Mouse (Mus musculus): ENCODE measurements at regions not wholly inside any gene's neighbourhood (a gene's known extent, or its start where the extent isn't known, plus 50 kb on each side); places are given as distances from the start of the nearest gene placed in this dataset.

DNA sequence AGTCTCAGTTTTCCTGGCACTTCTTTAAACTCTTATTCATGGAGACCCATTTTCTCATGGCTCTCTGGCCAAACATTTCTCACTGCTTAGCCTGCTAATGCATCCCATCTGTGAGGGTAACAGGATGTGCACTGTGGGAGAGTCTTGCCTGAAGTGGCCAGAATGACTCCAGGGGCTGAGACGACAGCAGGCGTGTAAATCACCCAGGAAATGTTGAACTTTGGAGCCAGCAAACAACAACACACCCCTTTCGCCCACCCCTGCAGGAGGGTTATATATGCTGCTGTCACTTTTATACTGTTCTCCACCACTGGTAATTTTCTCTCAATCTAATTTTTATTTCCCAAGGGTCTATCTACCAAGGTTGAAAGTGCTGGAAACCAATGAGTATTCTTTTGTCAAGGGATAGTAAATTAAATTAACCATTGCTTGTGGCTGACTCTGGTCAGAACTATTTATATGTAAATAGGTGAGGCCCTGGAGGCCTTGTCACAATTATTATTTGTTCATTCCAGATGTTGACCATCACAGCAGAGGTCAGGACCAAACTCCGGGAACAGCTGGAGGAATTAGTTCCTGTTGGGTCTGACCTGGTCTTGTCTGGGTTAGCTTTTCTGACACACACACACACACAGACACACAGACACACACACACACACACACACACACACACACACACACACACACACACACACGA is 378.2 kb downstream of the Nucb2 start:
- DNase-seq = no peak

DNA sequence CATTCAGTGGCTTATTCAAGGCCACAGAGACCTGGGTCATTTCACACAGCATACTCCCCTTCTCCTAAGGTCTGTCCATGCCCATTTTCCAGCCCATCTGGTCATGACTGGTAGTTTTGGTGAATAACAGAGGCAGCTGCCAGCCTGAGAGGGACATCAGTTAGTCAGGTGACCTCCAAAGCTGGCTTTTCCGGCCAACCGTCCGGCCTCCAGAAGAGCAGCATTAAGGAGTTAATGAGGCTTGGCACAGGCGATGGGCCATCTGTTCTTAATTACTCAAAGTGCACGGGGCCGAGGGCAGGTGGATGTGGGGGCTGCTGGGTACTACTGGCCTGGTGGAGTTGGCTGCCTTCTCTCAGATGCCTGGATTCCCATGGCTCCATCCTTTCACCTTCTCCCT is 389.7 kb downstream of the Nucb2 start:
- no peak for DNase-seq

DNA sequence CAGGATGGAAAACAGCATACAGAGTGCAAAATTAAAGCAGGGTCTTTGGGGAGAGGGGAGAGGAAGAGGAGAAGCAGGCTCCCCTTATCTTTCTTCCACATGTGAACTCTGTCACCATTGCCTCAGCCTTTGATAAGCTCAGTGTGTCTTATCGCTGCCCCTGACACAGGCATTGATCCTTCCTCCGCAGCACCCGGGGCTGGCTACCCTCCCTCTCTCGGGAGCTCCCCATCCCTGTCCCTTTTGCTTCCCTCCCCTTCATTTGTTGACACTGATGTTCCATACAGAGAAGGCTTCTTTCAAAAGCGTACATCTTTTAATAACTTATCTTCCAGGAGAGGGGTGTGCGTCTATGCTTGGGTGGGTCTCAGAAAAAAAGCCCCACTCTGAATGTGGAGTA is 411.6 kb downstream of the Nucb2 start:
- DNase-seq = no peak

DNA sequence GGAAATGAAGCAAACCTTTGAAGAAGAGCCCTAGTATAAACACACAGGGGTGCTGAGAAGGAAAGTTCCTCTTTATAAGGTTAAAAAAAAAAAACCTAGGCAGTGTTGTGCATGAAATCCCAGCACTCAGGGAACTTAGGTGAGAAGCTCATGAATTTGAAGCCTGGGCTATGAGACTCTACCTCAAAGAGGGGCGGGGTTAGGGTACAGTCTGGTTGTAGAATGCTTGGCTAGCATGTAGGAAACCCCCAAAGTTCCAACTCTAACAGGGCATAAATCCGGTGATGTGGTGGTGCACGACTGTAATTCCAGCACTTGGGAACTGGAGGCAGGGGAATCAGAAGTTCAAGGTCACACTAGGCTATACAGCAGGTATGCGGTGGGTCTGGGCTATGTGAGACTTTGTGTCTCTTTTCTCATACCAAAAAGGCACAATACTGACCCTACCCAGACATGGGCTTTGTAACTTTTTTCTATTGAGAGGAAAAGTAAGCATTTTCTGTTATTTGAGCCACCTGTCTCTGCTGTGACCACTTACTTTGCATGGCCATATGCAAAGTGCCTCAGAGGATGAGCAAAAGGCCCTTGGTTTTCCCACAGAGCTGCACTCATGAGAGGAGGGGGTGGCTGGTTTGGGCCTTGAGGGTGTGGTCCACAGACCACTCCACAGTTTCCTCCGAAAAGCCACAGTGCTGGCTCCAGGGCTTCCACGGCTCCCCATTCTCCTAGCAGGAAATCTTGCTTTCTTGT is 413.9 kb downstream of the Nucb2 start:
- DNase-seq = no peak

DNA sequence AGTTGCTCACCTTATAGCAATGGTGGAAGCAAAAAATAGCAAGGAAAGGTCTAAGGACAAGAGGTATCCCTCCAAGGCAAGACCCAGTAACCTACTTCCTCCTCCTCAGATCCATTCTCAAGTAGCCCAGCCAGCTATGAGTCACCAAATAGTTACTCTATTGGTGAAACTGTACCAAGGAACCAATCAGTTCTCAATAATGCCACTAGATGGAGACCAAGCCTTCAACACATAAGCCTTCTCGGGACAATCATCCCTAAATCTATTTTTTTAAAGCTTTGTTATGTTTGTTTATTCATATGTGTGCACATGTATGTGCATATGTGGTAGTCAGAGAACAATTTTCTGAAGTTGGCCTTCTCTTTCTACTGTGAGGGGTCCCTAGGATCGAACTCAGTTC is 434.3 kb upstream of the Xylt1 start:
- no peak for DNase-seq

DNA sequence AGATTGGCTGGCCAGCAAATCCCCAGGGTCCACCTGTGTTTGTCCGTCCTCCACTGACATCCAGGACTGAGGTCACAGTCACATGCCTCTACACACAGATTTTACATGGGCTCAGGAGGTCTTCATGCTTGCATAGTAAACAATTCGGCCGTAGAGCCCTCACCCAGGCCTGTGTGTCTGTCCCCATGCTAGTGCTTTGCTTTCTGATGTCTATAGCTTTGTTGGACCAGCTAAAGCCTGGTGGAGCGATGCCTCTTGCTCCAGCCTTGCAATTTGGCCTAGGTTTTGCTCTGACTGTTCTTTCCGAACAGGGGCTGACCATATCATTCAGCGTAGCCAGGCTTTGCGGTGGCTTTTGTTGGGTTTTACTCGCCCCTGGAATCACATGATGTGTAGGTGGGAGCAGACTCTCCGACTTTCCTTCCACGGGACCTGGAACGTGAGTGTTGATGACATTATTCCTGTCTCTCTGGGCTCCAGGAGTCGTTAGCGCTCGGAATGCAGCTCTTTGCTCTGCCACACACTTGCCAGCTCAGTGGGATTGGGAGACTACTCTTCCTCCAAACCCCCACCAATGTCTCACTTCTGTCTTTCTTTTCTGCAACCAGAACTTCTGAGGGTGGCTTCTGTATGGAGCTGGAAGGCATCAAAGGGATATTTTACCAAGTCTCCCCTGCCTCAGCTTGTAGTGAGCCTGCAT is 421.4 kb upstream of the Xylt1 start:
- no peak for DNase-seq

DNA sequence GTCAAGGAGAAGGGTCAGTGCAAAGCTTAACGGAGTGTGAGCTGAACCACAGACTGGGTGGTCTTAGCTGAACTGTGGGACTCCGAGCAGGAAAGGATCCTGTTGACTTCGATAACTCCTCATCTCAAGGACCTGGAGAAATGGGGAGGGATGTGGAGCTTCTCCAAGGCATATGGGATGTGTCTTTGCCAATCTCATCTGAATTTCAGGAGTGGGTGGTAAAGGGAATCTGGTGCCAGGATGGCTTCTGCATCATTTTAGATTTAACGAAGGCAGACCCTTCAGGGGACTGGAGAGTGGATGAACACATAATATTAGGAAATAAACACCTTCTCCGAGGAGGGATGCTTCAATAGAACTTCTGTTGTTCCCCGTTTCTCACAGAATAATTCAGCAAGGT is 416.9 kb upstream of the Xylt1 start:
- no peak for DNase-seq

DNA sequence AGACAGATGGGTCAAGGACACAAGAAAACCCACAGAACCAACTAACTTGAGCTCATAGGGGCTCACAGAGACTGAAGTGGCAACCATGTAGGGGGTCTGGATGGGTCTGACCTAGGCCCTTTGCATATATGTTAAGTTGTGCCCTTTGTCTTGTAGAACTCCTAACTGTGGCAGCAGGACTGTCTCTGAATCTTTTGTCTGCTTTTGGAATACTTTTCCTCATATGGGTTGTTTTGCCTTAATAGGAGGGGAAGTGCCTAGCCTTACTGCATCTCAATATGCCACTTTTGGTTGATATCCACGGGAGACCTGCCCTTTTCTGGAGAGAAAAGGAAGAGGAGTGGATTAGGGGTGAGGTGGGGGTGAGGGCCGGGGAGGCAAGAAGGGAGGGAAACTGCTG is 389.4 kb upstream of the Xylt1 start:
- no peak for DNase-seq

DNA sequence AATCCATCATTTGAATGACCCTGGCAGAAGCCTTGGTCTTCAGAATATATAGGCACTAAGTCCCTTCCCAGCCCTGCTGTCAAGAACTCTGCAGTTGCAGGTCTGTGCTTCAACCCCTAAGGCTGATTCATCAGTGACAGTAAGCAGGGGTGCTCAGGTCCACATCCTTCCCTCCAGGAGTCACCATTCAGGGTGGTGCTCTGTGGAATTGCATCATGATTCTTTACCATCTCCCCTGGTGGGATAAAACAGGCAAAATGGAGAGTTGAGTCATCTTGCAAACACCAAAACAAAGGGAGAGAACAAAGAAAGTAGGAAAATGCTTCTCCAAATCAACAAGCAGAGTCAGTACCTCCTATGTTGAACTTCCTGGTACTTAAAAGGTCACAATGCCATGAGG is 388.6 kb upstream of the Xylt1 start:
- no peak for DNase-seq

DNA sequence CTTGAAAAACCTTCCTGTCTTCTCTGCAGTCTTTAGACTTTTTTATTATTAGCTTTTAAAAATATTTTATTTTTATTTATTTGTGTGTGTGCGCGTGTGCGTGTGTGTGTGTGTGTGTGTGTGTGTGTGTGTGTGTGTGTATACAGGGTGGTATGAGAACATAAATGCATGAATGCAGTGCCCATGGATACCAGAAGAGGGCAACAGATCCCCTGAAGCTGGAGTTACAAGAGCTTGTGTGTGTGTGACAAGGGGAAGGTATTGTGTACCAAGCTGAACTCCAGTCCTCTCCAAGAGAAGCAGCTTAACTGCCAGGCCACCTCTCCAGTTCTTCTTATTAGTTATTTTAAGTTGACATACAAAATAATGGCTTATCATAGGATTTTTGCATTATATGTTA is 385.0 kb upstream of the Xylt1 start:
- DNase-seq = no peak

DNA sequence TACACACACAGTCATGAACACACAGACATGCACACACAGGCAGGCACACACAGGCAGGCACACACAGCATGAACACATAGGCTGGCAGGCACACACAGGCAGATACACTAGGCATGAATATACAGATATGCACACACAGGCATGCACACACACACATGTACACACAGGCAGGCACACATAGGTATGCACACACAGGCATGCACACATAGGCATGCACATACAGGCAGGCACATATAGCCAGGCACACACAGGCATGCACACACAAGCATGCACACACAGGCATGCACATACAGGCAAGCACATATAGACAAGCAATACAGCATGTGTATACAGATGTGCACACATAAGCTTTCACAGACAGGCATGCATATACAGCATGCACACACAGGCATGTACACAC is 377.6 kb upstream of the Xylt1 start:
- DNase-seq = no peak

DNA sequence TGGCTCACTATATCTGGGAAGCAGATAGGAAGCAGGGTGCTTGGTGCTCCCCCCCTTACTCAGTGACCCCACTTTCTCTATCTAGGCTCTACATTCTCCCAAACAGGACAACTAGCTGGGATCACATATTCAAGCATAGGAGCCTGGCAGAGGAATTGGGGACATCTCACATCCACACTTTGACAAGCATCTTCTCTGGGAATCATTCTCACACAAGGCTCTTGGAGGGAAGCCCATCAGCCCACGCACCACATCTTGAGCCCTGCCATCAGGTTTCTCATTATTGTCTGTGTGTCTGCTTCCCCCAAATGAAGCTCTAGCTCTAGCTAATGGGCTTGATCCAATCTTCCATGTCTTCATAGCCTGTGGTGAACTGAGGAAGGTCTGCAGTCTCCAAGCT is 362.4 kb upstream of the Xylt1 start:
- DNase-seq = no peak

DNA sequence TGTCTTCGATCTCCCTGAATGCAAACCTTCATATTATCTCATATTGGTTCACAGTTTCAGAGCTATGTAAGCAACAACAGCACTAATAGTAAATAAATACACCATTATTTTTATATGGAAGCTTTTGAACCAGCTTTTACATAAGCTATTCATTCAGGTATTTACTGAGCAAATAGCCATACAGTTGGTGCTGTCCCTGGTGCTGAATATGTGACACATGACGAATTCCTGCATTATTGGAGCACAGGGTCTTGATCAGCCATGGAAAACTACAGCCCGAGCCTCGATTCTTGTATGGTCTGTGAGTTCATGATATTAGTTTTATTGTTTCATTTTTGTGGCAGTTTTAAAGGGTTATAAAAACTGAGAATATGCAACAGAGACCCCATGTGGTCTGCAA is 359.1 kb upstream of the Xylt1 start:
- DNase-seq = peak; percentile 51

DNA sequence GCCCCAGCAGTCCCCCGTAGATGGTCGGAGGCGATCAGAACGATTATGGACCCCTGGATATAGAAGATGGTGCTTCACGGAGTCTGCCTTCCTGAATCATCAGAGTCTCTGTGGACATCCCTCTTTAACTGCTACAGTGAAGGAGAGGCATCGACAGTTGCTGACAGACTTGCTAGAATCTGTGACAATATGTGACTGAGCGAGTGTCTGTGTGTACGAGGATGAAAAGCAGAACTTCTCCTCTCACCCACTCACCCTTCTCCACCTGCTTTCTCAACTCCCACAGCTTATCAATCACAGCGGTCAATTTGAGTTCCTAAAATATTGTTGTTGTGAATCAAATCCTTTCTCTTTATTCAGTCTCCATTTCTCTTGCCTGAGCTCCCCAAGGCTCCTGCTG is 335.9 kb upstream of the Xylt1 start:
- no peak for DNase-seq

DNA sequence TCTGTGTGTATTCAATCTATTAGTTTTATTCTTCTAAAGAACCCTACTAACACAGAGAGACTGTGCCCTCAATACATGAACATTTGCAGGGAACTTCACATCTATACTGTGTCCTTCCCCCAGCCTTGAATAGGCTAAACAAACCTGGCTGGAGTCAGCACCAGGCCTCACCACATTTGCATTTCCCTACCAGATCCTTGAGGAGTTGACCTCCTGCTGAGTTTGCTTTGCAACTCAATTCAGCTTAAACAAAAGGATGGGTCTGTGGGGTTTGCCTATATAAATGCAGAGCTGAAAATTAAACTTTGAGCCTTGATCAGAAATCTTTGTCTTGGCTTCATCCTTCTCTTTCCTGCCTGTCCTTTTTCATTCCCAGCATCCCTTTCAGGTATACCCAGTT is 331.5 kb upstream of the Xylt1 start:
- no peak for DNase-seq

DNA sequence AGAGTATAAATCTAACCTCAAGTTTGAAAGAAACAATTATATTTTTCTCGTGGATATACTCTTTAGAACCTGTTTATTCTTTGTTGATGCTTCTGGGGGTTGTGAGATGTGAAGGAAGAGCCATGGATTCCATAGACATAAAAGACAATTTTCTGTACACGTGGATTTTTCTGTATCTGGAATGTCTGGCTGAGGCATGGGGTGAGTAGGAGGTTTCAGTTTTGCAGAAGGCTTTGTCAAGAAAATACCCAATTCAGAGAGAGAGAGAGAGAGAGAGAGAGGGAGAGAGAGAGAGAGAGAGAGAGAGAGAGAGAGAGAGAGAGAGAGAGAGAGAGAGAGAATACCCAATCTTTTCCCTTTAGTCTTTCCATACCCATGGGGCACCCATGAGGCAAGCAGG is 315.0 kb upstream of the Xylt1 start:
- DNase-seq = no peak

DNA sequence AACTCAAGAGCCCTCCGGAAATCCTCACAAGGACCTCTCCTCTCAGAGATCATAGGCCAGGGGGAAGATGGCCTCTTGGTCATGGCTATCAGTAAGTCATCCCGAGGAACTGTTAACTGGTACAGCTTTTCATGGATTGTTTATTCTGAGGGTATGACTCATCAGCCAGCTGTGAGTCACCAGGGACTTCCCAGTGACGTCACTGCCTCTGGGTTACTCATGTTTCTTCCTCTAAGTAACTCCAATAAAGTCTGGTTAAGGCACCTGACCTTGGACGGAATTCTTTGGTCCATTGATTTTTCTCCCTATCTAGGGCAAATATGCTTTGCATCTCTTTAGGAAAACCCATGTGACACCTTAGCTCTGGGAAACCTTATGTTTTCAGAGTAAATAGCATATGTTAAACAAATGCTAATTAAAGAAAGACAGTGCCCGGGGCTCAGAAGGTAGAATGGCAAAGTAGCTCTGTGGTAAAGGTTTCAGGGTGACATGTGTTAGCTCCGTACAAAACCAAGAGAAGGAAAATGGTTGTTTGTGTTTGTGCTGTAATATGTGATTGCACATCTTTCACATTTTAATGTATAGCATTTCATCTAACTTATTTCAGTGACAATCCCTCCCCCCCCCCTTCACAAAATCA is 289.7 kb upstream of the Xylt1 start:
- peak; percentile 40 for DNase-seq

DNA sequence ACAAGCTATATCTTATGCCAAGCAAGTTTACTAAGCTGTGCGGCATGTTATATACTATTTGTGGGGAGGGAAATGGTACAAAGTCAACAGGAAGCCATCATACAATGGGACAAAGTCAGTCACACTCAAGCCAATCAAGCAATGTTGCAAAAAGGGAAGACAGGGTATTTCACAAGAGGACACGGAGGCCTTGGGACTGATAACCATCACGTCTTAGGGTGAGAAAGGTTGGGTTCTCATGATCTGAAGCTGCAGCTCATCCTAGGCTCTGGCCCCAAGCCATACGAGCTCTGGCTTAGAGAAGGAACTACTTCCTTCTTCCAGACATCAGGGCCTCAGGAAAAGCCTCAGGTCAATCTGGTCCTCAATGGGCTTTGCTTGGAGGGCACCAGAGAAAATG is 287.9 kb upstream of the Xylt1 start:
- no peak for DNase-seq

DNA sequence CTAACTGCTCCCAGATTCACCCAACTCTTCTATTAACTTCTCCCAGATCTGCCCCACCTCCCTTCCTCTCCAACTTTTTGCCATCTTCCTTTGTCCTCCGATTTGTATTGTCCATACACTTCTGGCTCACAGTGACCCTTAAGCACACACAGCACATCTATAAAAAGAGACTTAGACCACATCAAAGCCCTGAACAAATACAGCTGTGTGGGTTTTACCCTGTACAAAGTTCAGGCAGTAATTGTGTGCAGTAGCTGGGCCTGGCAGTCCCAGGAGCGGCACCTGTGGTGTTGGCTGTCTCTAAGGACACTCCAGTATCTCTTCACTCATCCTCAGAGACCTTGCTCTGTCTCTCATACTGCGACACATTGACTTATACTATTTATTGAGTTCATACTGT is 283.2 kb upstream of the Xylt1 start:
- no peak for DNase-seq

DNA sequence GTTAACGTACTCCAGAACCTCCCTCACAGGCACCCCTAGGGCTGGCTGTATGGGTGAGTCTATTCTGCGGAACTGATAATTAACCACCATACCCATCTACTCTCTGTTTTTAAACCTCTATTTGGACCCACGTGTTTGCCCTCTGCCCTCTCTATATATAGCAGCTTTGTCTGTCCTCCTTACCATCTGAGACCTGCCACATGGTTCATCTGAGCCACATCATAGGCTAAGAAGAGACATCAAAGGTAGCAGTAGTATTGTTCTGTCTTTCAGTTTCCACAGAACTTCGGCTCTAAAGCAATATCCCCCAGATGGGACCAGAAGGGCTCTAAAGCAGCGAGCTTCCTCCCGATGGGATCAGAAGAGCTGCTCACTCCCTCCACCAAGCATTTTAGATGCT is 281.7 kb upstream of the Xylt1 start:
- DNase-seq = no peak

DNA sequence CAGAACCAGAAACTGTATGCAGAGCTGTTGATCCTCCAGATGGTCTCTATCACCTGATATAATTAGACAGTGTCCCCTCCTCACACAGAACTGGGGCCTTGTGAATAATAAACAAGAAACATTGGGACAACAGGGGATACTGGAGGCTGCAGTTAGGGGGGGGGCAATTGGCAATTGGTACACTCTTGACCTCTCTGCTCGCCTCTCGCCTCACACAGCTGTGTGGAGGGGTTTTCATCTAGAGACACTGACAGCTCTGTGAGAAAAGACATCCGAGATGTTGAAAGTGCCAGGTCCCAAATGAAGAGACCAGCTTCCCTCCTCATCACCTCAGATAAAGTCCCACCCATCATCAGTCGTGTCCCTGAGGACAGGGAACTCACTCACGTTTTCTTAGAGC is 277.7 kb upstream of the Xylt1 start:
- no peak for DNase-seq

DNA sequence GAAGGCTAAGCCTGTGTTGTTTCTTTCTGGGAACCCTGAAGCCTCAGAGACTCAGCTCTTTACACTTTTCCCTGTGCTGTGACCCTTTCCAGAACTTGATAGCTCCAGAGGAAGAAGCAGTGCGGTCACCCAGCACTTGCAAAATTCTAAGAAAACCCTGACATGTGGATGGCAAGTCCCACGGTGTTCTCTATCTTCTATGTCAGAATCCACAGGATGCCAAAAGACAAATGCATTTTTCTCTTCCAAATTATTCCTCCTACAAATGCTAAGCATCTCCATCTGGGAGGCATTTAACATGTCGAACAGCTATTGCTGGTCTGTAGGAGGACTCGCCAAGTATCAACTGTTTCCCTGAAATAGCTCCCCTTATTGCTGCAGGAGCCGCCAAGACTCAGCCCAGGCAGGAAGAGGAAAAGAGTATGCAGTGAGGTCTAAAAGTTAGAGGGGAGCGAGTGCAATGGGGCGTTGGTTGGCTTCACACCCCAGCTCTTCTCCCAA is 274.0 kb upstream of the Xylt1 start:
- no peak for DNase-seq

DNA sequence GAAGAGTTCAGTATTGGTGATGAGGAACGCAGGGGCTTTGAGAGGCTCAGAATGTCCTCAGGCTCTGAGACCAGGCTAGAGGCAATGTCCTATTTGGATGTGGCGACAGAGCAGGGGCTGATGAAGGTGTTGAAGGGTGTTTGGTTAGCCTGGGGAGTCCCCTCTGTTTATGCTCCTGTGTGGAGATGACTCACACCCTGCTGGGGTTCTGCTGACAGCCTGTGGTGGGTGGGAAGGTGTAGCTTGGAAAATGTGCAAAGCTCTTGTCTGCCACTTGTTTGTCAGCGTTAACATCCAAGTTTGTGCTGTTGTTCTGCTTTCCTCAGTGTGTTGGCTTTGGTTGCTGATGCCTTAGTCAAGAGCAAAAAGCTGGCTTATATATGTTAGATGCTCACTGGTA is 272.4 kb upstream of the Xylt1 start:
- no peak for DNase-seq

Measured in heart, postnatal 4 days (tissue).